Mouse (Mus musculus): ENCODE measurements around the gene Dcst1.

GRCm38 (mm10) chr3:89336529-89336928 lies 28.5 kb downstream of the Dcst1 start:
- no peak for TF ChIP-seq GATA1 (IDR thresholded peaks at IDR 0.05; ENCODE audit: borderline replicate concordance, low read length)
- TF ChIP-seq FLI1 (IDR thresholded peaks at IDR 0.05; ENCODE audit: low read length) = no peak
